Mouse (Mus musculus): ENCODE measurements around the gene Tmem132b. TPM values are rescaled to one million over a fixed set of nuclear protein-coding genes. Genes with fewer than 3 reads are reported as not detected.

The Tmem132b gene
- total and polyA plus RNA-seq, 3 experiments, result not detected

DNA sequence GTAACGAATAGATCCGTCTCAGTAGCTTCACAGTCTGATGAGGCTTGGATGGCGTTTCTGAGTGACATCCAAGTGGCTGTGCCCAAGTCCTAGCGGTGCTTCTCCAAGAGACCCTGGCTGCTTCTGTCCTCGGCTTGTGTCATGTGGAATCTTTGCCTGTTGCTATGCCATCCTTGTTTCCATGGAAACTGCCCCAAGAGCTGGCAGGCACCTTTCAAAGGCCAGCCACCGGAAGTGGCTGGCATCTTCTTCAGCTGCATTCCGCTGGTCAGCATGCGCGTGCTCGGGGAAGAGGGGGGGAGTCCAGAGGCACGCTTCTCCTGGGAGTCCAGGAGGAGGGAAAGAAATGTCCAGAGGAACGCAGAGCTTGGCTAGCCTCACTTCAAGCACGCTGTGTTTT is 144.0 kb downstream of the Tmem132b start:
- Histone ChIP-seq H3K4me3 (replicated peaks in 1 of 3; ENCODE audit: low read depth in 2 of 3, low read length in 2 of 3, poor library complexity in 1 of 3) (no peak overlapping the region), H3K27me3 (replicated peaks) (no peaks in the 10 kb centered on the region), H3K4me2 (ENCODE audit: insufficient read depth, low read depth, poor library complexity, severe bottlenecking) (no peak overlapping the region), H3K9ac (ENCODE audit: insufficient read depth, low read depth) (no peak overlapping the region), H3K36me3 (replicated peaks in 1 of 2; ENCODE audit: control insufficient read depth in 1 of 2, insufficient read depth in 1 of 2, low read length in 1 of 2) (no peaks in the 10 kb centered on the region), H3K27ac (ENCODE audit: insufficient read depth, low read depth) (no peak overlapping the region), H3K4me1 (ENCODE audit: control insufficient read depth in 1 of 2, insufficient read depth in 2 of 2) (no peaks in the 10 kb centered on the region), H3K79me2 (replicated peaks; ENCODE audit: control insufficient read depth, extremely low read depth, insufficient read depth, poor library complexity, severe bottlenecking) (no peaks in the 10 kb centered on the region), H3K9me3 (replicated peaks; ENCODE audit: low read length) (peaks cover 80% of the 10 kb centered on the region)
- in situ Hi-C loops (cut with MboI; ENCODE audit: low pct_ligation_motif_present, low pct_unique_long_range_greater_than_20kb, low sequenced_read_pairs) (no loop called here), dilution Hi-C loops (cut with MboI; ENCODE audit: extremely low pct_ligation_motif_present, extremely low pct_unique_long_range_greater_than_20kb, low sequenced_read_pairs) (no loop called here)
- DNase-seq (ENCODE audit: extremely low read depth), result no peak
- no peak for TF ChIP-seq SMC3 (IDR thresholded peaks at IDR 0.05; ENCODE audit: low read depth, low read length)
- no peak for TF ChIP-seq ZMIZ1 (IDR thresholded peaks at IDR 0.05; ENCODE audit: low read depth, low read length)

DNA sequence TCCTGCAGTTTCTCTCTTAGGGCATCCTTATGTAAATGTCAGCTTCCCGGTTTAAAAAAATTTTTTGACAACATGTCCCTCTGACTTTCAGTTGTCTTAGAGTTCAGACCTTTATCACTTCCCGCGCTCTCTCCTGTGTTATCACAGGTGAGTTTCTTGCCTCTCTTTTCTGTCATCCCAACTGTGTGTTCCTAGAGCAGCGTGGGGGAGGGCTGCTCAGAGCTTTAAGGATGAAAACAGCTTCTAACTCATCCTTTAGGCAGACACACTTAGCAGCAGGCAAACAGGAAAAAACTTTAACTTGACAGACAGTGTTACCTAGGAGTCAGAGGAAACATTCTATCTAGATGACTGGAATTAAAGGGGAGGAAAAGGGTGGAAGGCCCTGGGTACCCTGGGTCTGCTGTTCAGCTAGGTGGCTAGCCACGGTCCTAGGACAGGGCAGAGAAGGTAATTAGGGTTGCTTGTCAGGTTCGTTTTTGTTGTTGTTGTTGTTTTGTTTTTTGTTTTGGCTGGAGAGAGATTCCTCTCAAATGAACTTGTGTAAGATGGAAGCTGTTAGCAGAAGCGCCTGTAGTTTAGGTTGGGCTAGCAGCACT is 144.6 kb downstream of the Tmem132b start:
- H3K4me3 ChIP-seq (replicated peaks in 1 of 3; ENCODE audit: low read depth in 2 of 3, low read length in 2 of 3, poor library complexity in 1 of 3), result no peak overlapping the region
- DNase-seq (ENCODE audit: extremely low read depth), result no peak
- dilution Hi-C loops (cut with MboI; ENCODE audit: extremely low pct_ligation_motif_present, extremely low pct_unique_long_range_greater_than_20kb, low sequenced_read_pairs) (no loop called here), in situ Hi-C loops (cut with MboI; ENCODE audit: low pct_ligation_motif_present, low pct_unique_long_range_greater_than_20kb, low sequenced_read_pairs) (no loop called here)
- H3K9ac ChIP-seq (ENCODE audit: insufficient read depth, low read depth), result no peak overlapping the region
- H3K9me3 ChIP-seq (replicated peaks; ENCODE audit: low read length), result peaks cover 85% of the 10 kb centered on the region
- H3K27me3 ChIP-seq (replicated peaks), result no peaks in the 10 kb centered on the region
- H3K4me2 ChIP-seq (ENCODE audit: insufficient read depth, low read depth, poor library complexity, severe bottlenecking), result no peak overlapping the region
- no peak overlapping the region for H3K27ac ChIP-seq (ENCODE audit: insufficient read depth, low read depth)
- TF ChIP-seq MEF2A (IDR thresholded peaks at IDR 0.05; ENCODE audit: borderline replicate concordance, low read depth, low read length), result no peak
- TF ChIP-seq UBTF (IDR thresholded peaks at IDR 0.05; ENCODE audit: low read depth, low read length), result no peak
- no peak for TF ChIP-seq JUN (IDR thresholded peaks at IDR 0.05; ENCODE audit: insufficient read depth, low read depth, low read length)
- no peak for TF ChIP-seq TCF12 (IDR thresholded peaks at IDR 0.05; ENCODE audit: low read depth, low read length)
- TF ChIP-seq ZNF384 (IDR thresholded peaks at IDR 0.05; ENCODE audit: low read depth, low read length), result no peak
- no peak for TF ChIP-seq SMC3 (IDR thresholded peaks at IDR 0.05; ENCODE audit: low read depth, low read length)
- TF ChIP-seq CTCF (conservative IDR thresholded peaks at IDR 0.05 in 1 of 2, IDR thresholded peaks at IDR 0.05 in 1 of 2; ENCODE audit: low read depth in 2 of 2, low read length in 2 of 2), result no peak
- TF ChIP-seq NELFE (IDR thresholded peaks at IDR 0.05; ENCODE audit: low read depth, low read length), result no peak
- TF ChIP-seq ELF1 (IDR thresholded peaks at IDR 0.05; ENCODE audit: low read depth, low read length), result no peak
- TF ChIP-seq EP300 (IDR thresholded peaks at IDR 0.05; ENCODE audit: low read length), result no peak
- no peak for TF ChIP-seq HCFC1 (IDR thresholded peaks at IDR 0.05; ENCODE audit: low read depth, low read length)
- TF ChIP-seq ZMIZ1 (IDR thresholded peaks at IDR 0.05; ENCODE audit: low read depth, low read length), result no peak
- no peak for TF ChIP-seq JUND (conservative IDR thresholded peaks at IDR 0.05; ENCODE audit: low read depth, low read length)
- no peak for TF ChIP-seq MXI1 (IDR thresholded peaks at IDR 0.05; ENCODE audit: low read depth, low read length)
- no peaks in the 10 kb centered on the region for H3K4me1 ChIP-seq (ENCODE audit: control insufficient read depth in 1 of 2, insufficient read depth in 2 of 2)
- H3K79me2 ChIP-seq (replicated peaks; ENCODE audit: control insufficient read depth, extremely low read depth, insufficient read depth, poor library complexity, severe bottlenecking), result no peaks in the 10 kb centered on the region
- H3K36me3 ChIP-seq (replicated peaks in 1 of 2; ENCODE audit: control insufficient read depth in 1 of 2, insufficient read depth in 1 of 2, low read length in 1 of 2), result no peaks in the 10 kb centered on the region
